Mouse (Mus musculus) lung, postnatal 4 days (tissue): ENCODE data around the gene Grik4.

Experiments
- DNase-seq, 2 experiments: peaks; one replicate each; pipeline ENCODE4 v3.0.0; 2021

Gene Grik4

GRCm38 (mm10) chr9:42897361-42898051 is 46.8 kb downstream of the Grik4 start:
- peak; percentile 51 to 62 for DNase-seq

- DNase-seq, result no peak
Measured at GRCm38 (mm10) chr9:42896421-42897210, 47.7 kb downstream of the Grik4 start.

GRCm38 (mm10) chr9:42892765-42893164 is 51.5 kb downstream of the Grik4 start:
- no peak for DNase-seq

- no peak for DNase-seq
Measured at GRCm38 (mm10) chr9:42887930-42888329, 56.4 kb downstream of the Grik4 start.

DNA sequence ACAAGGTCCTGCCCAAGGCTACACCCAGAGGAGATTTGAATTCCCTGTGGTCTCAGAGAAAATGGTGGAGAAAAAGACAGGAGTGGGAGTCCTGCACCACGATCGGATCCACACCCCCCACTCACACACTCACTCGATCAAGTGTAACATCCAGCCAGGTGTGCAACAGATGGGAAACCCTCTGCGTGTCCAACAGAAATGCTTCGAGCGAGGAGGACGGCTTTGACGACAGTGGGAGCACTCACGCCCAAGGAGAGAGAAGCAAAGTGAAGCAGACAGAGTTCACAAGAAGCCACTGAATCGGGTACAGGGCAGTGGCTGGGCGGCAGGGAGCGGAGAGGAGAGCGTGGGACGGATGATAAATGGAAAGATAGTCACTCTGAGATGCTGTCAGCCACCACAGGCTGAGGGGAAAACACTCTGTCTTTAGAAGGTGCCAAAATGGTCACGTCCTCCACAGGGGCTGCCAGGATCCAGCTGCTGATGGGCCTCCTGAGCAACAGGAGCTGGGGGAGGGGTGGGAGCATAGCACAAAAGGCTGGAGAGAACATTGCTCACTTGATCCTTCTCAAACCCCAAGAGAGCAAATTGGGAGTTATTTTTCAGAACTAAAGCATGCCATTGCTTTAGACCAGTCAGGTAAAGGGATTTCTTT is 58.1 kb downstream of the Grik4 start:
- no peak for DNase-seq

GRCm38 (mm10) chr9:42885566-42885965 is 58.7 kb downstream of the Grik4 start:
- no peak for DNase-seq

- no peak for DNase-seq
Measured at GRCm38 (mm10) chr9:42885123-42885522, 59.2 kb downstream of the Grik4 start.

GRCm38 (mm10) chr9:42883006-42883759 is 61.1 kb downstream of the Grik4 start:
- DNase-seq, result no peak

DNA sequence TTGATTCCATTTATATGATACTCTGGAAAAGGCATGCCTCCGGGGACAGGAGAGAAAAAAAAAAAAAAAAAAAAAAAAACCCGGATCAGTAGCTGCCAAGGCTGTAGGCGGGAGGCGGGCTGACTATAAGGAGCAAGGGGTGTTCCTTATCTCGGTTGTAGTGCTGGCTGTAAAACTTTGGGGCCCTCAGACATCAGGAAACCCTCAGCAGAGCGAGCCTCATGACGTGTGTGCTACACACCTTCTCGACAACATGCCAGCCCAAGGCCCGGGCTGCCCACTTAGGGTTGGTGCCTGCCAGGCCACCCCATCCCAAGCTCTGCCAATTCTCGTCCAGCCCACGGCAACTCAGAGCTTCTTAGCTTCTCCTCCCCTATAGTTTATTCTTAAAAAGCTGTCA is 62.0 kb downstream of the Grik4 start:
- no peak for DNase-seq

GRCm38 (mm10) chr9:42881040-42881439 is 63.3 kb downstream of the Grik4 start:
- no peak for DNase-seq

GRCm38 (mm10) chr9:42878401-42878800 is 65.9 kb downstream of the Grik4 start:
- no peak for DNase-seq

- no peak for DNase-seq
Measured at GRCm38 (mm10) chr9:42872885-42873284, 71.4 kb downstream of the Grik4 start.

DNA sequence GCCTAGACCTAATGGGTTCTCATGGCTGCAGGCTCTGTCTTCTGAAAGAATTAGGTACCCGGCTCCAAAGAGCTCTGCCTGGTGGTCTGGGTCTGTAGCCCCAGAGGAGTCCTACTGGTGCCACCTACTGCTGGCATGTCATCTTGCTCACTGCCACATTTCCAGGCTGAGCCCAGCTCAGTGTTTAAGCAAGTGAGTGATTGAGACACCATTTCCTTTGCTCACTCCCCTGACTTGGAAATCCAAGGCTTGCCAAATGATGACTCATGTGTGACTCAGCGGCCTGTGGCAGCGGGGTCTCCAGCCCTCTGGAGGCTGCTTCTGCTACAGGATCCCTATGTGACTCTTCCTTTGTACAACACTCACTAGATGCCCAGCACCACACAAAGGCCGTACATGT is 72.6 kb downstream of the Grik4 start:
- DNase-seq, result peak; percentile 21 to 38

- no peak for DNase-seq
Measured at GRCm38 (mm10) chr9:42870257-42870656, 74.0 kb downstream of the Grik4 start.

- no peak for DNase-seq
Measured at GRCm38 (mm10) chr9:42868508-42868907, 75.8 kb downstream of the Grik4 start.

- DNase-seq, result no peak
Measured at GRCm38 (mm10) chr9:42866650-42867049, 77.6 kb downstream of the Grik4 start.

DNA sequence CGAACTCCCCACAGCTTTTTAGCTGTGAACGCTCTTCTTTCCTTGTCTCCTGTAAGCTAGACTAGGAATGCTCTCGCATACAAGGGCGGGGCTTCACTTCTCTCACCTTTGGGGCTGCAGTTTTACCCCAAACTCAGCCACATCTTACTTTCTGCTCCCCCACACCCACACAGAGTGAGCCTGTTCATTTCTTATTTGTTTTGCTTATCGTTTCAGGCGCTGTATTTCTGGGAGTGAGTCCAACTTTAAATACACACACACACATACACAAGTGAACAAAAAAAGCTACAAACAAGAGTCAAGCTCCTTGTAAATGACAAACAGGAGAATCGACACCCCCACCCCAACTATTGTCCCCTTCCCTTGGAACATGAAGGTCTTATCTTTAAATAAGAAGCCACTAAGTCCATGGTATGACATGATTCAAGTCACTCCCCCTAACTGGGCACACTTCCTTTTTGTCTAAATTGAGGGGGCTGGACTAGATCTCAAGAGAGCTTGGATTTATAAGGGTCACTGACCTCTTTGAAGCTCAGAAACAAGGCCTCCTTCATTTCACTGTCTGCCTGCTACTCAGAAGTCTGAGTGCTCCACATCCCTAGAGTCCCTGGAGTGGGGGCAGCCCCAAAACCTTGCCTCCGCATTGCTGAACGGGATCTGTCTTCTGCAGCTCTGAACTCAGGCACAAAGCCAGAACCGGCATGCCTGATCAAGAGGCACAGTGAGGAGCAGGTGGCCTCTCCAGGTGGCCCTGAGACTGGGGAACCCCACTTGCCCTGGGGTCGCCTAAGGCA is 79.1 kb downstream of the Grik4 start:
- peak; percentile 10 to 39 for DNase-seq

- DNase-seq, result no peak
Measured at GRCm38 (mm10) chr9:42863360-42863759, 80.9 kb downstream of the Grik4 start.

DNA sequence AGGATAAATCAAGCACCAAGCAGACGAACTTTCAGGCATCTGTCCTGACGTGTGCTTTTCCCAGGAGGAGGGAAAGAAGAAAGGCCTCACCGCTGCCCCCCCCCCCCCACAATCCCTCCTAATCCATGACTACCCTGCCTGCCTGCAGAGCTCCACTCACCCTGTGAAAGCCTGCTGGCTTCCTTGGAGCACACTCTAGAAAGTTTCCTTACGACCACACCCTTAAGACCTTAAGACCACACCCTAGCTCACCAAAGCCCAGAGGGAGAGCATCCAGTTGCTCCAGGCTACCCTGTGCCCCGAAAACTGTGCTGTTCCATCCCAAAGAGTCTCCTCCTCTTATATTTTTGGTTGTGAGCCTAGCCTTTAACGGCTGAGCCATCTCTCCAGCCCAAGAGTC is 82.6 kb downstream of the Grik4 start:
- DNase-seq, result no peak

DNA sequence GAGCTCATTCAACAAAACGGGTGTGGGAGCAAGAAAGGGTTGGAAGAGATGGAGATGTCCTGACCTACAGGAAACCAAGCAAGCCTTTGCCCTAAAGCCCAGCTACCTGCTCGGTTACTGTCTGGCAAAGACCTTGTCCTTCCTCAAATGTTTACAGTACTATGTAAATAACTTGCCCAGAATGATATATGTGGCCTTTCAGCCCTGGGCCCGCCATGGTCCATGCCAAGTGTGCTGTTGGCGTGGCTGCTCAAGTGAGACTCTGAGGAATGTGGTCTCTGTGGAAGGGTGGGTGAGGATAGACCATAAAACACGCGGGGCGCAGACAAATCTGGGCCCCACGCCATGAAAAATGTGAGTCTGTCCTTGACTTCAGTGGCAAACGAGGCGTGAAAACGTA is 83.1 kb downstream of the Grik4 start:
- DNase-seq, result no peak

- no peak for DNase-seq
Measured at GRCm38 (mm10) chr9:42859959-42860794, 84.1 kb downstream of the Grik4 start.
